Mouse (Mus musculus) adrenal gland, postnatal 14 days (tissue): ENCODE measurements around the gene Cdc42. TPM values are rescaled to one million over a fixed set of nuclear protein-coding genes. Genes with fewer than 3 reads are reported as not detected.
A peak's percentile ranks its signal among the peaks of the same experiment; 100 is the strongest.

ENCODE experiments used
- DNase-seq: peaks from one replicate; pipeline ENCODE4 v3.0.0; 2021; ENCODE audit warnings: mixed read lengths
- total RNA-seq: library from RNA; stranded (reverse); gene quantifications from 2 replicates; pipeline ENCODE4 v1.2.3, GENCODE M21; 2021

Gene Cdc42
- total RNA-seq, 1 experiment from 2014 or later: 355 TPM

DNA sequence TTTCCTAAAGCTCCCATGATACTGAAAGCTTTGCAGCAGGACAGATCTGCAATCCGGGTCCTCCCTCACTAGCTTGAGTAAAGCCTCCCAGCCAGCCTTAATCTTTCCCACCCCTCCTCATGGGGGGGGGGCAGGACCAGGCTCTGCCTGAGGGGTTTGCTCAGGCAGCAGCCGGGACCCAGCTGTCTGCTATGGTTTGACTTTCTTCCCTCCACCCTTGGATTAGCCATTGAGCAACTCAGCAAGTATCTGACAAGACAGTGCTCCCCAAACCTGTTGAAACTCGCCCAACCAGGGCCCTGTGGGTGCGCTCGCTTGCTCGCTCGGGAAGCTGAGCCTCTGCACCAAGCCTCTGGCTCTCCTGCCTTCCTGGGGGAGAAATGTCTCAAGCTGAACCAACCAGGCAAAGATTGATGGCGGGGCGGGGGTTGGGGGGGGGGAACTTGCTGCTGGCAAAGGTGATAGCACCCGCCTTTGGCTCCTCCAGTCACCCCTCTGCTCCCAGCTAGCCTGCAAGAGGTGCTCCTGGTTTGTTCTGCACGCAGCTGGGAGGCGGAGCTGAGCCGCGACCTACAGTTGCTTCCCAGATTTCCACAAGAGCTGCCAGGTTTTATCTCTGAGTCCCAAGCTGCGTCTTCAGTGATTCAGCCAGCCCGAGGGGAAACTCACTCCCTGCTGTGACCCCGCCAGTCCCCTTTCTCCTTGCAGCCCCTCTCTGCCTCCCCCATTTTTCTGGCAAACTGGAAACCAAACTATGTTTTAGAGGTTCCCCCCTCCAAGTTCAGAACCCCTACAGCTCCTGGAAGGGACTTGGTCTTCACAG is 74.7 kb downstream of the Cdc42 start:
- DNase-seq: peak; percentile 62

DNA sequence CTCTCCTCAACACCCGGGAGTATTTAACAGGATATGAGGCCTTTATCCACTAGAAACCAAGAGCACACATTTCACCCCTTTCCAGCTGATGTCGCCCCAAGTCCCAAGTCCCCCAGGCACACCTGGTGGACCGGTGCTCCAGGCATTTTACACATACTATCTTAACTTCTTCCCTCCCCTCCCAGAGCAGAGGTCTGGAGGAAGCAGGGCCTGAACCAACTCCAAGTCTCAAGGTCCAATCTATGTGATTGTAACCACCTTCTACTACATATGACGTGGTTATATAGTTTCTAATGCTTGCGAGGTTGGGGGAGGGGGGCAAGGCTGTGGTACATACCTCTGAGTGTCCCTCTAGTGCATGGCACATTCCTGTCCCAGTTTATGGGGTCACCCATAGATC is 75.4 kb downstream of the Cdc42 start:
- no peak for DNase-seq

DNA sequence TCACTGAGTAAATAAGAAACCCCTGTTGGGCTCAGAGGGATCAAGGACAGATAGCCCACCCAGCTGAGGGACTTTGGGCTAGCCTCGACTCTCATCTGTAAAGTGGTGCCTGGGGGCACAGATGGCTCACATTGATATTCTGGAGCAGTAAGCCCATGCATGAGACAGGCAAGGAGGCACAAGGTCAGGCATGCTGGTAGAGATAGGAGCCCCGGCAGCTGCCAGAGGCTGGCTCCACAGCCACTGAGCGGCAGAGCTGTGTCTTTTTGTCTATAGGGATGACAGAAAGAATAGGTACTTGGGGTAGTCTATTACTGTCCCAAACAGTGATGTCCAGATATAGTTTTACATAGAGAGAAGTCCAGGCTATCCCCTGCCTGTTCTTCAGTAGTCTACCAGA is 76.2 kb downstream of the Cdc42 start:
- DNase-seq: no peak

DNA sequence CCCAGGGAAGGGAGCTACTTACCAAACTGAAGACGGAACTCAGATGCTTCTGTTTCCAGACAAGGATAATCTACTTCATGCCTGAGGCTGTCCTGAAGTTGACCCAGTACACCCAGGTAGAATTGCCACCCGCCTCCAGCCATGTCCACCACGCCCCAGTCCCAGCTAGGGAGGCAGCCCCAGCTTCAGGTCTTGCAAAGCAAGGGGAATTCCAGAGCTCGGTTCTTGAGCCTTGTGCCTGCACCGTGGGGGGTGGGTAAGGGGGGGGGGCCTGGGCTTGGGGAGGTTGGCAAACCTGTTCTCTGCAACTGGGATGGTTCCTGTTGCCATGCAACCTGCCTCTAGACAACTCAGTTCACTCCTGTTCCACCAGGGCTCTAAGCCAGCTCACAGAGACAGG is 78.2 kb downstream of the Cdc42 start:
- DNase-seq: no peak

DNA sequence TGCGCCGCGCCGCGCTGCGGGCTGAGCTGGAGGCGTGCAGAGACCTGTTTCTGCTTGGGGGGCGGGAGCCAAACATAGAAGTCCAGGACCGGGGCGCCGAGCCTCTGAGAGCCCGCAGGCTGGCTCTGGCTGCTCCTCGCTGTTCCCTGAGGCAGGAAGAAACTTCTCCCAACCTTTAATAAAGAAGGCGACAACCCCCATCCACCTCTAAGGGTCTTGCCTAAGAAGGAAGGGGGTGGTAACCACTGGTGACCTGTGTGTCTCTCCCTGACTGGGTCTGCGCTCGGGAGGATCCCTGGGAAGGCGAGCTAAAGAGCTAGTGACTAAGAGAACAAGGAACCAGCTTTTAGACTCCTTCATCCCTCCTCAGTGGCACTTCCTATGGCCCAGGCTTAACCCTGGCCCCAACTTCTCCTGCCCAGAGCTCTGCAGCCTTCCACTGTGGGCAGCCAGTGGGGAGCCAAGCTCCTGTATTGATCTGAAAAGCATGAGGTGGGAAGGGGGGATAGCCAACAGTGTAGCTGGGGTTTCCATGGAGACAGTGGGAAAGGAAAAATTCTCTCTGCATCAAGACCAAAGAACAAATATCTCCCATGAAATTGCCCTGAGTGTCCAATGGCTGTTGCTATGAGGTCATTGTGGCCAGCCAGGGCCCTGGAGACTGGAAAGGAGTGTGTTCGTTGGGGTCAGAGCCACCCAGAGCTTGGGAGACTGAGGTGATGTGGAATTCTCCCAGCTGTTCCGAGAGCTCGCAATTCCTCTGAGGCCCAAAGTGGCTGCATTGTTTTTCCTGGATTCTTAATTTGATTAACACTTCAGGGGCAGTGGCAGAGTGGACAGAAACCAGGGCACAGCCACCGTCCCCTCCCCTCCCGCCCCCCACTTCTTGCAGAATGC is 79.1 kb downstream of the Cdc42 start:
- no peak for DNase-seq

DNA sequence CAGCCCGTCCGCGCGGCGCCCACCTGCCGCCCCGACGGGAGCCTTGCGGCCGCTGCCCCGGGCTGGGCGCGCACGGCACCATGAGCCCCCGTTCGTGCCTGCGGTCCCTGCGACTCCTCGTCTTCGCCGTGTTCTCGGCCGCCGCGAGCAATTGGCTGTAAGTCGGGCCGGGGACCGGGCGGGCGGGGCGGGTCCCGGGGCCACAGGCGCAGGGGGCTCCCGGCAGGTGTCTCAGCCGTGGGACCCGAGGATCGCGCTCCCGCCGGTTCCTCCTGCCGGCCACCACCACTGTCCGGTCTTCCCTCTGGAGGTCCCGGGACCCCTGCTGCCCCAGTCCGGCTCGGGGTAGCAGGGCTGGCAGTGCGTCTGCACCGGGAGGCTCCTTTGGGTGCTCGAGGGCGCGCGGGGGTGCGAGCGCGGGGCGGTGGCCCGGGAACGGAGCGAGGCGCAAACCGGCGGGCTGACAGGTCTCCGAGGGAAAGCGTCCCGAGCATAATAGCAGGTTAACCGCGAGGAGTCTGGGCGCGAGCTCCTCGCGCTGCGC is 79.8 kb downstream of the Cdc42 start:
- peak; percentile 51 for DNase-seq

DNA sequence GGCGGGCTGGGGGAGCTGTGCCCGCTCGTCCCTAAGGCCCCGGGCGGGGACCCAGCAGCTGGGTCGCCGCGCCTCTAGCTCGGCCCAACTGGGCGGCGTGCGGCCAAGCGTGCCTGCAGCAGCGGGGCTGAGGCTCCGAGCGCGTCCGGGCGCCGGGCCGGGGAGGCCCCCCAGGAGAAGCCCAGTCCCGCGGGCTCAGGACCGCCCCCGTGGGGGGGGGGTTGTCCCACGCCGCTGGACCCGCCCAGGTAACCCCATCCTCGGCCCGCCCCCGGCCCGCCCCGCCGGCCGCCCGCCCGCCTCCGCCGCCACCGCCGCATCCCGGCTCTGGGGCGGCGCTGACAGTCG is 80.4 kb downstream of the Cdc42 start, which contains the start of gene Wnt4:
Gene Wnt4, plus strand, starts transcription at position 324 of the 348 bp plus-strand sequence.
- peak; percentile 91 for DNase-seq

DNA sequence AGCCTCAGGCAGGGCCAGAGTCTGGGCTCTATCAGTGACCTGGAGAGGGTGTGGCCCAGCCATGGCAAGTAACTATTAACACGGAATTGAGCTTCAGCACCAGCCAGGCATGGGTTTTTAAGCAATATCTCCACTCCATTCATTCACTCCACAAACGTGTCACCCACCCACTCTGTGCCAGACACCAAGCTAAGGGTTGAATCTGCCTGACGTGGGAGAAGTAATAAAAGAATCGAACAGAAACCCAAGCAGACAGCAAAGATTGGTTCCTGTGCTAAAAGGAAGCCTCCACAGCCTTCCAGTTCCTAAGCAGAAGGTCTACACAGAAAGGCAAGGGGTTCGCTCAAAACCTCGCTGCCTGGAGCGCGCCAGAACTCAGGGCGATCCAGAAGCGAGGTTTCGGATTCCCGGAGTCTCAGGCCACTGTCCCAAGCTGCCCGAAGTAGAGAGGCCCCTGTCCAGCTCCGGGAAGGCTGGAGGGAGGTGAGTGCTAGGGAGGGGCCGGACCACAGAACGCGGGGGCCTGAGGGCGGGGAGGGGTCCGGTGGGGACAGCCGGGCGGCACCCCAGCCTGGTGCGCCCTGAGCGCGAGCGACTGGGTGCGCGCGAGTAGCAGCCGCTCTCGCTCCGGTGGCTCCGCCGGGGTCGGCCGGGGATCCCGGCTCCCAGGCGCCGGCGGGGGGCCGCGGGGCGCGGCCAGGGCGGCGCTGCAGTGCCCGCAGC is 80.9 kb downstream of the Cdc42 start:
- no peak for DNase-seq

- DNase-seq: no peak
Measured at GRCm38 (mm10) chr4:137274304-137274703, 83.2 kb downstream of the Cdc42 start.

DNA sequence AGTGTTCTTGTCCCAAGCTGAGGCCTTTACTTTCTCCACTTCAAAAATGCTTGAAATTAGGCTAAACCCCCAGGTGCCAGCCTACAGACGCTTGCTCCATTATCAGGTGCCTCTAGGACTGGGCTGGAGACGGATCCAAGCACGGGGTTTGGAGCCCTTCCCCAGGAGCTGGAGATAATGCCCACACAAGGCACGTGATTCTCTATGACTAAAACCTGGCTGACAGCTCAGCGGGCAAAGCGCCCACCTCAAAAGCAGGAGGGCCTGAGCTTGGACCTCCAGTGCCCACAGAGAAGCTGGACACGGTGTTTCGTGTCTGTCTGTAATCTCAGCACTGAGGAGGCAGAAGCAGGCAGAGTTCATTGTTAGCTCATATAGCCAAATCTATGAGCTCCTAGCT is 85.7 kb downstream of the Cdc42 start:
- no peak for DNase-seq

Other genes with a start within 250 kb of the Cdc42 start
- gene Wnt4, start 80.2 kb downstream of the Cdc42 start, total RNA-seq: 46.2 and 51.3 TPM in 2 replicates
- not detected in 2 replicates for gene Cela3a, start 52.1 kb upstream of the Cdc42 start, total RNA-seq
- not detected in 2 replicates for gene Cela3b, start 72.8 kb upstream of the Cdc42 start, total RNA-seq
- not detected in 2 replicates for gene 1700013G24Rik, start 95.6 kb upstream of the Cdc42 start, total RNA-seq
- gene Hspg2, start 111.0 kb upstream of the Cdc42 start, total RNA-seq: 230 and 242 TPM in 2 replicates
- not detected in 2 replicates for gene Ldlrad2, start 216.8 kb upstream of the Cdc42 start, total RNA-seq
- 95.5 and 107 TPM in 2 replicates for gene Usp48, start 236.0 kb upstream of the Cdc42 start, total RNA-seq